Mouse (Mus musculus) bone marrow macrophage, adult 2 months (primary cell): Measurements from ENCODE around the gene Tfap2c. TPM values are rescaled to one million over a fixed set of nuclear protein-coding genes. Genes with fewer than 3 reads are reported as not detected.

ENCODE experiments used
- H3K27ac ChIP-seq: 2 replicates; pipeline ENCODE4 v1.5.1; 2012; ENCODE audit warnings: low read depth, low read length; ENCODE audit not compliant: insufficient read depth
- H3K4me1 ChIP-seq: 2 replicates; pipeline ENCODE4 v1.6.1; 2012; ENCODE audit warnings: low read length; ENCODE audit not compliant: control insufficient read depth, insufficient read depth
- H3K4me3 ChIP-seq: 2 replicates; pipeline ENCODE4 v1.5.1; 2012; ENCODE audit warnings: mild to moderate bottlenecking, low read length, moderate library complexity; ENCODE audit not compliant: insufficient read depth
- CTCF ChIP-seq: IDR thresholded peaks from 2 replicates; pipeline ENCODE4 v1.5.1; 2012; ENCODE audit warnings: low read depth, mild to moderate bottlenecking, low read length, moderate library complexity
- POLR2A ChIP-seq: IDR thresholded peaks from 2 replicates; pipeline ENCODE4 v1.6.1; 2012; ENCODE audit warnings: mild to moderate bottlenecking, low read depth, low read length, borderline replicate concordance
- polyA plus RNA-seq: library from polyadenylated mRNA; stranded (reverse); fragments of >200 nt; gene quantifications from 2 replicates; pipeline ENCODE4 v1.2.4, GENCODE M21; 2012; ENCODE audit not compliant: missing spikeins, insufficient read depth, insufficient read length

The Tfap2c gene
- polyA plus RNA-seq, 1 experiment = not detected

DNA sequence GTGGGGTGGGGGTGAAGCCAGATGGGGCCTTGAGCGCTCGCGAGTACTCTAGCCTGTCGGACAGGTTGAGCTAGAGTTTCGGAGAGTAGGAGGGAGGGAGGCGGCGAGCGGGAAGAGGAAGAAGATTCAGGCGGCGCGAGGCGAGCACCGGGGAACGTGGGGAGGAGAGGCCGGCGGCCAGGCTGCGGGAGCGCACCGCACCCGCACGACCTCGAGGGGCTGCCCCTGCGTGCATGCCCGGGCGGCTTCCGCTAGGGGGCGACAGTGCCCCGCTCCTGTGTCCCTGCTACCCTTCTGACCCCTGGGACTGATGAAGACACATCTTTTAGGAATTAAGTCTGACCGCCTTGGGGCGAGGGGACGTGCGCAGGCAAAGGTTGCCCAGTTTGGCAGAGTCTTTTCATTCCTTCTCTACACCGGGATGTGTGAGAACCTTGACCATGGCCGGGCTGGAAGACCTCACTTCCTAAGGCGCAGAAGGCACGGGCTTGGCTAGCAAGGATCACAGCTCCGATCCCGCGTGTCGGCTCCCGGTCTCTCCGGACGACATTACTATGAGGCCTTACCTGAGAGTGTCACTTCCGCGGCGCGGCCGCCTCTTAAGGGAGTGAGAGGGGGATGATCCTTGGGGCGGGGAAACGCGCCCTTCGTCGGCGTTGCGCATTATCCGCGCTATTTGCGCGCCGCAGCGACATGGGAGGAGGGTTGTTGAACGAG lies 1.1 kb downstream of the Tfap2c start:
- TF ChIP-seq POLR2A = no peak
- TF ChIP-seq CTCF = no peak
- Histone ChIP-seq H3K4me1 (no peaks in the 10 kb centered on the region), H3K27ac (no peak overlapping the region), H3K4me3 (no peak overlapping the region)

DNA sequence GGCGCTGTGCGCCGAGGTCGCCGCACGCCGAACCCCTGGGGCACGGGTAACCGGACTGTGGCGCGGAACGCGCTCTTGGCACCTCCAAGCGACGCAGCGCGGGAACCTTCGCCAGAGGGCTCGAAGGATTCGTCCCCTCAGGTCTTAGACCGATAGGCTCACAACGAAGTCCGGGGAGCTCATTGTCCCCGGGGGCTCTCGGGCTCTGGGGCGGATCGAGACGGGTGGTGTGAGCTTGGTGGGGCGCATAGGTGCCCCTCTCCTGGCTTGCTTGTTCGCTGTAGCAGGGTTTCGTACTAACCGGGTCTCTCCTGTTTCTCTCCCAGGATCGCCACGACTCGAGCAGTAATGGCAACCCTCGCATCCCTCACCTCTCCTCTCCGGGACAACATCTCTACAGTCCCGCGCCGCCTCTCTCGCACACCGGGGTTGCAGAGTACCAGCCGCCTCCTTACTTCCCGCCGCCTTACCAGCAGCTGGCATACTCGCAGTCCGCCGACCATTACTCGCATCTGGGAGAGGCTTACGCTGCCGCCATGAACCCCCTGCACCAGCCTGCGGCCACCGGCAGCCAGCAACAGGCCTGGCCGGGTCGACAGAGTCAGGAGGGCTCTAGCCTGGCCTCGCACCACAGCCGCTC lies 1.8 kb downstream of the Tfap2c start:
- TF ChIP-seq CTCF (no peak), POLR2A (no peak)
- no peak overlapping the region for H3K27ac ChIP-seq
- no peak overlapping the region for H3K4me3 ChIP-seq
- H3K4me1 ChIP-seq = no peaks in the 10 kb centered on the region

DNA sequence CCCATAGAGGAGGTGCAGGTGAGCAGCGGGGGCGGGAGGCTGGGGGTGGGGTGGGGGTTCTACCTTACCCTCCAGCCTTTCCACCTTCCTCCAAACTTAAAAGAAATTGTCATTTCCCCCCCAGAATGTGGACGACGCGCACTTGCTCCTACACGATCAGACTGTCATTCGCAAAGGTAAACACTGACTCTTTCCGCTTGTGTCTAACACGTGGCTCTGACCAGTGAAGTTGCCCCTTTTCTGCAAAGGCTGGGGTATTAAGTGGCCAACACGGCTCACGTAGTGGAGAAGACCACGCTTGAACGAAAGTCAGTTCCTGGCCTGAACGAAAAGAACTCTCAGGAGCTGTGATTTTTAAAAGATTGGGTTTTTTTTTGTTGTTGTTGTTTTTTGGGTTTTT lies 2.5 kb downstream of the Tfap2c start:
- no peak overlapping the region for H3K4me3 ChIP-seq
- TF ChIP-seq CTCF = no peak
- no peak for TF ChIP-seq POLR2A
- no peak overlapping the region for H3K27ac ChIP-seq
- H3K4me1 ChIP-seq = no peaks in the 10 kb centered on the region

DNA sequence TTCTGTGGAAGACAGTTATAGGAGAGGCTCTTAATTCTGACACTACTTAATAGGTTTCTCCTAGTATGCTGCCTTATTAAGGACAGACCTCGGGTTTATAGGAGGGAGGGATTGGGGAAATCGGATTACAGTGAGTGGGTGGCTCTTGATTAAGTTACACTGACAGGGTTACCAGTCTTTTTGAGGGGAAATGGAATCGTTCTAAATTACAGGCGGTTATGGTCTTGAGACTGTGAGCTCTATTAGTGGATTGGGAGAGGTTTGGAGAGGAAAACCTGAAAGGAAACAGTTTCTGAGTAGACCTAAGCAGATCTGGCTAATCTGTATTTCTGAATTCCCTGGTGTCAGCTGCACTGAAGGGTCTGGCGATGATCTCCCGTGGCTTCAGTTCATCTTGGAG lies 3.3 kb downstream of the Tfap2c start:
- Histone ChIP-seq H3K4me3 (no peak overlapping the region), H3K27ac (no peak overlapping the region), H3K4me1 (no peaks in the 10 kb centered on the region)
- TF ChIP-seq POLR2A (no peak), CTCF (no peak)

DNA sequence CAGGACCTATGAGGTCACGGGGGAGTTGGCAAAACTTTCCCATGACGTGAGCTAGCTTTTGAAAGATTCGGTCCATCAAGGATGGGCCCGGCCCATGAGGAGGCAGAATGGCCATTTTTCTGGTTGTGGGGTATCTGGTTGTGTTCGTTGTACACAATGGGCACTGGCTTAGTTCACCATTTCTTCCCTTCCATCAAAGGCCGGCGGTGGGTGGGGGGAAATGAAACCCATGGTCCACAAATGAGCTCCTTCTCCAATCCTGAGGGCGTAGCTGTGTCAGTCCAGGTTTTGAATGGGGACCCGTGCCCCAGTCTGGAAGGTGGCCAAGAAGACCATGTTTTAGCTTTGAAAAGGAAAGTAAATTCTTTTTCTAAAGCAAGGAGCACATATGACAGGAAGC lies 4.8 kb downstream of the Tfap2c start:
- Histone ChIP-seq H3K4me3 (no peak overlapping the region), H3K4me1 (no peaks in the 10 kb centered on the region), H3K27ac (no peak overlapping the region)
- TF ChIP-seq CTCF (no peak), POLR2A (no peak)

DNA sequence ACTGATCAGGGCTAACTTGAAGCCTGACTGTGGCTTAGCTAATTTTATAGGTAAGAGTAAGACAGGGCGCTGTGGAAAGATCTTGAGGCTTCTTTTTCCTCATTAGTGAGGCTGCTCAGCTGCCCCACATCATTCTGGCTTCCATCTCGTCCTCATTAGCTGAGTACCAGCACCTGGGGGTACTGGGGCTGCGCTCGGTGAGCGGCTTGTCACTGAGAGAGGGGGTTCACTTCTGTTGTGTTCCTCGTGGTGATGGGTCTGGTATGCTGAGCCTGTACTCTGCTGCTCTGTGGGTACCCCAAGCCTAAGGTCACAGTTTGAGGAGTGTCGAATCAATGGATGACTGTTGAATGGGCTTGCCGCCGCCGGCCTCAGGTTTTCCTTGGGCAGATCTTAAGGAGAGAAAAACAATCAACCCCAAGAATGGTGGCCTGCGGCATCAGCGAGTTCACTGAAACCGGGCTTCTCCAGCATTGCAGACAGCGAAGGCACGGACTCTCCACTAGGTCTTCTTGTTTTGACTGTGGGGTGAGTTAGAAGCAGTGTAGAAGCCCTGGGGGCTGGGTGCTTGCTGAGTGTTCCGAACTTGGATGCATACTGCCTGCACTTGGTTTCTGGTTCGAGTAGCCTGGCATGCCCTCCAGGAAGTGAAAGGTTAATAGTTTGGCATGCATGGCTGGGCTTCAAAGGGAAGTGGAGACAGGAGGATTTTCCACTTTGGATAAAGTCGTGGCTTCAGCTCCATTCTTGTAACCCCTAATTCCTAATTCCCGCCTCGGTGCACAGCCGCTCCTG lies 9.5 kb downstream of the Tfap2c start:
- TF ChIP-seq CTCF = no peak
- no peak for TF ChIP-seq POLR2A
- H3K27ac ChIP-seq = no peak overlapping the region
- no peaks in the 10 kb centered on the region for H3K4me1 ChIP-seq
- H3K4me3 ChIP-seq = no peak overlapping the region

DNA sequence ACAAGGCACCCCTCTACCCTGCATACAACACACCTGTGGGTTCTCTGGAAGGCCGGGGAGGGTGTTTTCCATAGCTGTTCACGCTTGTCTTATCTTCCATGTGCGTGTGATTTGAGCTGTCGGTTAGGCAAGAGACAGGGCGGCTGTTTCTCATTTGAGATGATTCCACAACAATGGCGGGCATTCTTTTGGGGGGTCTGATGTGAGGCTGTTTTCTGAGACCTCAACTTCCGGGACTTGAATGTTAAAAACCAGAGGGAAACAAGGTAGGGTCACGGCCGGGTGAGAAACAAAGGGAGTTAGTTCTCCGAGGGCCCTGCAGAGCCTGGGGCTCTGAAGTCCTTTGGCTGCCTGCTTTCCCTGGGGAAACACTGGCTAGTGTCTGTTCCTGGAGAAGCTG lies 11.6 kb downstream of the Tfap2c start:
- Histone ChIP-seq H3K27ac (no peak overlapping the region), H3K4me3 (no peak overlapping the region), H3K4me1 (no peaks in the 10 kb centered on the region)
- no peak for TF ChIP-seq POLR2A
- TF ChIP-seq CTCF = no peak

DNA sequence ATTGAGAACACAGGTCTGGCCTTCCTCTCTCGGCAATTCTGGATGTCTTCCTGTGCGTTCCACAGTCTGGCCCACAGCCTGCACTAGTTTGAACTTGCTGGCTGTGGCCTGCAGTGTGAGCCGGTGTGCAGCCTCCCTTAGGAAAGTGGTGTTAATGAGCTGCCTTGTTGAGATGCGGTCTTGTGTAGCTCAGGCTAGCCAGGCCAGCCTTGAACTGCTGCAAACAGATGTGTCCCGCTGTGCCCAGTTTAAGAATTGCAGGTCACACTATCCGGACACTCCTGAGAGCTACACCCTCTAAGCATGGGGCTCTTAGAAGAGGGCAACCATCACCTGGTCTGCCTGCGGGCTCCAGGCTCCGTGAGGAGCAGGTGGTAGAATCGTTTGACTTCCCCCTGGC lies 18.4 kb downstream of the Tfap2c start:
- H3K4me1 ChIP-seq = no peaks in the 10 kb centered on the region
- H3K4me3 ChIP-seq = no peak overlapping the region
- no peak for TF ChIP-seq POLR2A
- TF ChIP-seq CTCF = no peak
- H3K27ac ChIP-seq = no peak overlapping the region

DNA sequence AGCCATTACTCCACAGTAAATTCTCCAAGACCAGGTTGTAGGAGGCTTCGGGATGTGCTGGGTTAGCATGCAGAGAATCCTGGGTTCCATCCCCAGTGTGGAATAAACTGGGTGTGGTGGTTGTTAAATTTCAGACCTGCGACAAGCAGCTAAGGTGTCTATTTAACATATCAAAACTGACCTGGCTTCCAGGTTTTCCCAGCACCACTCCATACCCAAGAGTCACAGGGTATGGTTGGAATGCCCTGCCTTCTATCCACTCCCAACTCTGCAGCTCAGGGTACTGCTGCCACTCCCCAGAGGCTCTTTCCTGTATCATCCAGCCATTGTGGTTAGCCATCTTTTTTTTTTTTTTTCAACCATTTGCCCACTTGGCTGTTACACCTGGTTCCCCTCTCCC lies 19.1 kb downstream of the Tfap2c start:
- Histone ChIP-seq H3K27ac (no peak overlapping the region), H3K4me3 (no peak overlapping the region), H3K4me1 (no peaks in the 10 kb centered on the region)
- no peak for TF ChIP-seq POLR2A

DNA sequence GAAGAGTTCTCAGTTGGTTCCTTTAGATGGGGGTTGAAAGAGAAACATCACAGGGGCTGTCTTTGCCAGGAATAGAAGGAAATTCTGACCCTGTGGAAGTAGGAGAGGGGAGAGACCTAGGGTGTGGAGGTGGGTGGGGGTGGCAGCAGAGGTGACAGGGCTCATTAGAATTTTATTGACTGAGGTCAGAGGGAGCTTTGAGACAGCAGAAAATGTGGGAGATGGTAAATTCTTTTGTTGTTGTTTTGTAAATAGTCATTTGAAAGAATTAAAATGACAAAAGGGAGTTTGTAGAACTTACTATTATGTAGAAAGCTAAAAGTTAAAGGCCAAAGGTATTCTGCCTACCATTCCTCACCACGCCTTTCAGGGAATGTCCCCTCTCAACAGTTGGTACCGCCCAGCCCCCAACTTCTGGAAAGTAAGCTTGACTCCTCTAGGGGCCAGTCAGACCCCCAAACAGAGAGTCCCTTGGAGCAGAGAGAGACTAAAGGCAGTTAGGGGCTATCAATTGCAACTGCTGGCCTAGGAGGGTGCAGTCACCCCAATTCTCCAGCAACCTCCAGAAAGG lies 27.9 kb downstream of the Tfap2c start:
- Histone ChIP-seq H3K27ac (no peak overlapping the region), H3K4me3 (no peak overlapping the region), H3K4me1 (no peaks in the 10 kb centered on the region)
- TF ChIP-seq POLR2A (no peak), CTCF (no peak)
